Mouse (Mus musculus) yolk sac, embryonic 10.5 days (tissue): ENCODE data around the gene Hspa1l.
"Not testable (repeated sequence)": the region's sequence is repeated elsewhere in the genome, so short reads cannot be mapped to it uniquely, and the experiment has no call there.

Experiments
- DNase-seq: peaks from one replicate; pipeline ENCODE4 v3.0.0-alpha.2; 2017; ENCODE audit warnings: low spot score

The Hspa1l gene

GRCm38 (mm10) chr17:34972069-34972749 lies at the start of gene Hspa1l, which contains the start of gene Hspa1a:
Gene Hspa1l (plus strand): TSS chr17:34972703.
Gene Hspa1a (minus strand): TSS chr17:34972156.
- DNase-seq = peak; percentile 83

GRCm38 (mm10) chr17:34922939-34923338 lies 49.6 kb upstream of the Hspa1l start:
- no peak for DNase-seq

- no peak for DNase-seq
Observed at GRCm38 (mm10) chr17:34924258-34924657, 48.2 kb upstream of the Hspa1l start.

GRCm38 (mm10) chr17:34927306-34928019 lies 45.0 kb upstream of the Hspa1l start:
- DNase-seq = no peak

- DNase-seq = no peak
Observed at GRCm38 (mm10) chr17:34928841-34929240, 43.7 kb upstream of the Hspa1l start.

- peak; percentile 98 for DNase-seq
Observed at GRCm38 (mm10) chr17:34931061-34931734, 41.3 kb upstream of the Hspa1l start, which contains the start of gene Neu1. Gene Neu1 (plus strand): TSS chr17:34931253.

GRCm38 (mm10) chr17:34931735-34932098 lies 40.8 kb upstream of the Hspa1l start:
- DNase-seq = no peak

- DNase-seq = no peak
Observed at GRCm38 (mm10) chr17:34932287-34932686, 40.2 kb upstream of the Hspa1l start.

- DNase-seq = no peak
Observed at GRCm38 (mm10) chr17:34934031-34934430, 38.5 kb upstream of the Hspa1l start.

GRCm38 (mm10) chr17:34934830-34935229 lies 37.7 kb upstream of the Hspa1l start:
- no peak for DNase-seq

GRCm38 (mm10) chr17:34937960-34938505 lies 34.5 kb upstream of the Hspa1l start:
- DNase-seq = no peak

GRCm38 (mm10) chr17:34941344-34942041 lies 31.0 kb upstream of the Hspa1l start:
- DNase-seq = no peak

- DNase-seq = no peak
Observed at GRCm38 (mm10) chr17:34943128-34943815, 29.2 kb upstream of the Hspa1l start.

GRCm38 (mm10) chr17:34944362-34944761 lies 28.1 kb upstream of the Hspa1l start:
- no peak for DNase-seq

GRCm38 (mm10) chr17:34946486-34947140 lies 25.9 kb upstream of the Hspa1l start:
- no peak for DNase-seq

GRCm38 (mm10) chr17:34947606-34948005 lies 24.9 kb upstream of the Hspa1l start:
- no peak for DNase-seq

- not testable (repeated sequence) for DNase-seq
Observed at GRCm38 (mm10) chr17:34948721-34949552, 23.6 kb upstream of the Hspa1l start.

GRCm38 (mm10) chr17:34949553-34949969 lies 22.9 kb upstream of the Hspa1l start:
- peak; percentile 71 for DNase-seq

- no peak for DNase-seq
Observed at GRCm38 (mm10) chr17:34950514-34951455, 21.7 kb upstream of the Hspa1l start.
